Mouse (Mus musculus) small intestine, adult 2 months (tissue): Measurements from ENCODE around the gene Sidt2. TPM values are rescaled to one million over a fixed set of nuclear protein-coding genes. Genes with fewer than 3 reads are reported as not detected.

Experiments used
- H3K27ac ChIP-seq: fragments of 200-500 bp; 2 replicates; pipeline ENCODE4 v1.5.1; 2012; ENCODE audit warnings: low read depth, low read length, control low read depth, inconsistent platforms; ENCODE audit not compliant: insufficient read depth
- H3K27me3 ChIP-seq: fragments of 200-500 bp; 2 replicates; pipeline ENCODE4 v1.6.1; 2012; ENCODE audit warnings: mild to moderate bottlenecking, moderate library complexity, low read length, inconsistent platforms; ENCODE audit not compliant: control insufficient read depth, insufficient read depth
- H3K36me3 ChIP-seq: fragments of 200-500 bp; 2 replicates; pipeline ENCODE4 v1.6.1; 2012; ENCODE audit warnings: mild to moderate bottlenecking, low read length, control low read depth, inconsistent platforms; ENCODE audit not compliant: control insufficient read depth, insufficient read depth
- H3K4me1 ChIP-seq: fragments of 200-500 bp; 2 replicates; pipeline ENCODE4 v1.6.1; 2012; ENCODE audit warnings: low read length, inconsistent platforms, mixed read lengths; ENCODE audit not compliant: control insufficient read depth, insufficient read depth, insufficient read length
- H3K4me3 ChIP-seq: fragments of 200-500 bp; 2 replicates; pipeline ENCODE4 v1.5.1; 2012; ENCODE audit warnings: low read depth, mild to moderate bottlenecking, control low read depth, inconsistent platforms, low read length, moderate library complexity
- CTCF ChIP-seq: fragments of 200-500 bp; IDR thresholded peaks from 2 replicates; pipeline ENCODE4 v1.5.1; 2012; ENCODE audit warnings: low read depth, mild to moderate bottlenecking, control low read depth, inconsistent platforms, low read length, moderate library complexity, mixed read lengths; ENCODE audit not compliant: insufficient replicate concordance, insufficient read length; ENCODE audit errors: extremely low read depth
- POLR2A ChIP-seq: fragments of 200-500 bp; IDR thresholded peaks from 2 replicates; pipeline ENCODE4 v1.6.1; 2012; ENCODE audit warnings: low read depth, mild to moderate bottlenecking, control low read depth, inconsistent platforms, low read length, moderate library complexity
- WGBS: fragments of 180-500 bp; shearing (Covaris S2); methylation state at CpG from one replicate; pipeline ENCODE4 v1.1.7; 2018; 5-methylcytosine and 5-hydroxymethylcytosine counted together
- polyA plus RNA-seq: library from polyadenylated mRNA; depleted of rRNA; stranded (reverse); fragments of >200 nt; gene quantifications from 2 replicates; pipeline ENCODE4 v1.2.3, GENCODE M21; 2012; rRNA removed

Gene Sidt2
- 337 and 348 TPM in 2 replicates for polyA plus RNA-seq

- Histone ChIP-seq H3K27me3 (no peaks in the 10 kb centered on the region), H3K27ac (peak within 1 kb of the TSS; percentile 87), H3K36me3 (peaks cover 20% of the 10 kb centered on the region), H3K4me3 (peak within 1 kb of the TSS; percentile 84), H3K4me1 (peaks cover 6% of the 10 kb centered on the region; the same call in 1 of the 2 replicates)
- WGBS = 2% methylated on average over 48 of the region's 48 CpGs
- peak; percentile 9; the same call in 1 of the 2 replicates for TF ChIP-seq CTCF
- TF ChIP-seq POLR2A = 0 out of 2 replicates have a peak, but pooled peaks have one; percentile 12
Observed at GRCm38 (mm10) chr9:45955107-45955963, at the start of gene Sidt2. TSS of gene Sidt2 (minus strand) at chr9:45955258.

- Histone ChIP-seq H3K27me3 (no peaks in the 10 kb centered on the region), H3K4me1 (no peaks in the 10 kb centered on the region), H3K36me3 (no peaks in the 10 kb centered on the region), H3K27ac (no peak overlapping the region), H3K4me3 (no peak overlapping the region)
- TF ChIP-seq POLR2A = no peak
- TF ChIP-seq CTCF = no peak
- 72% methylated on average over 3 of the region's 3 CpGs for WGBS
Observed at GRCm38 (mm10) chr9:46004529-46004928, 49.5 kb upstream of the Sidt2 start.

- TF ChIP-seq CTCF (peak; percentile 84; the same call in 1 of the 2 replicates), POLR2A (no peak)
- Histone ChIP-seq H3K27me3 (no peaks in the 10 kb centered on the region), H3K4me3 (no peak overlapping the region), H3K36me3 (no peaks in the 10 kb centered on the region), H3K27ac (no peak overlapping the region), H3K4me1 (no peaks in the 10 kb centered on the region)
- 8% methylated on average over 7 of the region's 7 CpGs for WGBS
Observed at GRCm38 (mm10) chr9:46003729-46004128, 48.7 kb upstream of the Sidt2 start.

GRCm38 (mm10) chr9:45999009-45999408 is 44.0 kb upstream of the Sidt2 start:
- H3K4me3 ChIP-seq = no peak overlapping the region
- WGBS = 80% methylated on average over 4 of the region's 4 CpGs
- no peak overlapping the region for H3K27ac ChIP-seq
- TF ChIP-seq POLR2A = no peak
- no peak for TF ChIP-seq CTCF
- H3K4me1 ChIP-seq = no peaks in the 10 kb centered on the region
- H3K36me3 ChIP-seq = no peaks in the 10 kb centered on the region
- no peaks in the 10 kb centered on the region for H3K27me3 ChIP-seq

DNA sequence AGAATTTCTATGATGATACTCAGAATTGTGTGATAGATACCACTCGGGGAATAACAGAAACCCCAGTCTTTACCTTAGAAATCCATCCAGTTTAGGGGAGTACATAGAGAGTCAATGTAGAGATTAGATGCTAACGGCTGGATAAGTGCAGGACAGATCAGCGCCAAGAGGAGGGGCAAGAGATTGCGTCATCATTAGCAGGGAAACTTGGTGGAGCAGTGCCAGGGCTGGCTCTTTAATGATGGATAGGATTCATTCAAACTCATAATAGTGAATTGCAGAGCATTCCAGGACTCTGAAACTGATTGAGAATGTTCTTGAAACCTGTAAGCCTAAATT is 30.1 kb upstream of the Sidt2 start:
- WGBS = 1% methylated on average over 4 of the region's 4 CpGs
- H3K4me3 ChIP-seq = peak overlapping the region; percentile 93; the same call in 1 of the 2 replicates
- no peaks in the 10 kb centered on the region for H3K27me3 ChIP-seq
- peak overlapping the region; percentile 87 for H3K27ac ChIP-seq
- TF ChIP-seq CTCF (no peak), POLR2A (no peak)
- H3K36me3 ChIP-seq = no peaks in the 10 kb centered on the region
- H3K4me1 ChIP-seq = no peaks in the 10 kb centered on the region; the same call in 1 of the 2 replicates

DNA sequence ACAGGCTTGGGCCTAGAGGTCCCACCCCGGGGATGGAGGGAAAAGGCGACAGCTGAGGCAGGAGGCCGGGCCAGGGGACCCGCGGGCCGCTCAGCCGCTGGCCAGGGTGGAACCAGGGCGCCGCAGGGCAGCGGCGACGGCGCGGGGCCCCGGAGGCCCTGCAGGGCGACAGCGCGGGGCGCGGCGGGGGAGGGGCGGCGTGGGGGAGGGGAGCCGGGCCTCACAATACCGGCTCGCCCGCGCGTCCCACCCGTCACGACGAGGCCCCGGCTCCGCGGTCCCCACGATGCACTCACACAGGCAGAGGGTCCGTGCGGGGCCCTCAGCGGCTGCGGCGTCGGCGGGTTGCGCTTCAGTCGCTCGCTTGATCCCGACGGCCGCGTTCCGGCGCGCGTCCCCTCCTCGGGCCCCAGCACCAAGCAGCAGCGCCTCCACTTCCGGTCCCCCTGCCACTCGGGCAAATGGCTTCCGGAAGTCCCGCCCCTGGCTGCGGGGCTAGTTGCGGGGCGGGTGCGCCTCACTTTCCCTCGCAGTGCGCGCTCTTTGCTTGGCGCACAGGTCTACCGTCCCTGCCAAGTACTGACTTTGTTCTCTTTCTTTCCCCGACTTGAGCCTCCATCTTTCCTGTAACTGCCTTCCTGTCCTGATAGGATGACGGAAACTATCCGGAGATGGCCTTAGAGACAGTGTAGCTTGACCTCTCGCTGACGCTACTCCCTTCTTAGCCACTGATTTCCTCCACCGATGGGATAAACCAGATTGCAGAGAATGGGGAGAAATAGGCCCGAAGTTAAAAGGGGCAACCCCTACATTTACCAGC is 29.6 kb upstream of the Sidt2 start:
- Histone ChIP-seq H3K4me3 (peak overlapping the region; percentile 93), H3K27ac (peak overlapping the region; percentile 87), H3K36me3 (no peaks in the 10 kb centered on the region), H3K4me1 (no peaks in the 10 kb centered on the region; the same call in 1 of the 2 replicates), H3K27me3 (no peaks in the 10 kb centered on the region)
- WGBS = under 1% methylated on average over 72 of the region's 76 CpGs
- TF ChIP-seq CTCF (no peak), POLR2A (peak; percentile 50)

GRCm38 (mm10) chr9:45983676-45984408 is 28.8 kb upstream of the Sidt2 start:
- H3K4me1 ChIP-seq = no peaks in the 10 kb centered on the region; the same call in 1 of the 2 replicates
- H3K27me3 ChIP-seq = no peaks in the 10 kb centered on the region
- H3K36me3 ChIP-seq = no peaks in the 10 kb centered on the region
- WGBS = under 1% methylated on average over 23 of the region's 23 CpGs
- TF ChIP-seq CTCF = no peak
- TF ChIP-seq POLR2A = no peak
- peak overlapping the region; percentile 39 for H3K27ac ChIP-seq
- H3K4me3 ChIP-seq = peak overlapping the region; percentile 93
